Mouse (Mus musculus) heart, embryonic 11.5 days (tissue): ENCODE results near the gene Bsn. TPM values are rescaled to one million over a fixed set of nuclear protein-coding genes. Genes with fewer than 3 reads are reported as not detected.
A peak's percentile ranks its signal among the peaks of the same experiment; 100 is the strongest.

Source experiments
- ATAC-seq: fragments of 200-750 bp; cut with Nextera tagmentation; replicated peaks from 2 replicates; pipeline ENCODE4 v1.8.0; 2017; ENCODE audit warnings: moderate library complexity; ENCODE audit not compliant: insufficient number of reproducible peaks, low FRiP score, low TSS enrichment
- H3K27ac ChIP-seq: fragments of 300-500 bp; sonication (generic); 2 replicates; pipeline ENCODE4 v1.5.1; 2014; ENCODE audit warnings: mild to moderate bottlenecking, low read depth, low read length
- H3K27me3 ChIP-seq: fragments of 300-500 bp; sonication (generic); 2 replicates; pipeline ENCODE4 v1.6.1; 2014; ENCODE audit warnings: mild to moderate bottlenecking, low read length, mixed read lengths; ENCODE audit not compliant: control insufficient read depth, insufficient read depth
- H3K36me3 ChIP-seq: fragments of 300-500 bp; sonication (generic); 2 replicates; pipeline ENCODE4 v1.6.1; 2014; ENCODE audit warnings: mild to moderate bottlenecking, low read length, moderate library complexity, mixed read lengths; ENCODE audit not compliant: control insufficient read depth, insufficient read depth
- H3K4me1 ChIP-seq: fragments of 300-500 bp; sonication (generic); 2 replicates; pipeline ENCODE4 v1.6.1; 2014; ENCODE audit warnings: low read length; ENCODE audit not compliant: control insufficient read depth, insufficient read depth
- H3K4me2 ChIP-seq: fragments of 300-500 bp; sonication (generic); 2 replicates; pipeline ENCODE4 v1.6.1; 2014; ENCODE audit warnings: mild to moderate bottlenecking, moderate library complexity
- H3K4me3 ChIP-seq: fragments of 300-500 bp; sonication (generic); 2 replicates; pipeline ENCODE4 v1.5.1; 2014; ENCODE audit warnings: low read depth, low read length
- H3K9ac ChIP-seq: fragments of 300-500 bp; sonication (generic); 2 replicates; pipeline ENCODE4 v1.6.1; 2014; ENCODE audit warnings: mild to moderate bottlenecking, low read depth, low read length, moderate library complexity
- H3K9me3 ChIP-seq: fragments of 300-500 bp; sonication (generic); replicated peaks from 2 replicates; pipeline ENCODE4 v1.6.1; 2016; ENCODE audit warnings: low read length; ENCODE audit not compliant: control insufficient read depth
- WGBS: fragments of 180-500 bp; shearing (Covaris S2); extraction: QIAGEN DNeasy Blood & Tissue Kit; methylation state at CpG from one replicate; pipeline ENCODE4 v1.1.7; 2014; ENCODE audit not compliant: insufficient replicate concordance; 5-methylcytosine and 5-hydroxymethylcytosine counted together
- microRNA-seq: library from miRNA; unstranded; fragments of <30 nt; microRNA quantifications from one replicate; pipeline ENCODE4, GENCODE M21; 2016; ENCODE audit warnings: borderline number of aligned reads
- polyA plus RNA-seq: library from polyadenylated mRNA; unstranded; fragments of >200 nt; fragmentation: Nextera tagmentation; extraction: Ambion mirVana; gene quantifications from 2 replicates; pipeline ENCODE4 v1.2.1, GENCODE M21; 2014

Bsn gene
- polyA plus RNA-seq, 1 experiment from 2014 or later, result 0.77 TPM

- under 1% methylated on average over 39 of the region's 39 CpGs for WGBS
- H3K27me3 ChIP-seq, result no peaks in the 10 kb centered on the region
- H3K4me1 ChIP-seq, result peaks cover 34% of the 10 kb centered on the region
- peak within 1 kb of the TSS; percentile 76 for H3K4me3 ChIP-seq
- ATAC-seq, result peak; percentile 90
- peak within 1 kb of the TSS; percentile 73 for H3K4me2 ChIP-seq
- peaks cover 28% of the 10 kb centered on the region for H3K36me3 ChIP-seq
- peak within 1 kb of the TSS; percentile 60 for H3K27ac ChIP-seq
- peak within 1 kb of the TSS; percentile 79 for H3K9ac ChIP-seq
- no peaks in the 10 kb centered on the region for H3K9me3 ChIP-seq
Observed at GRCm38 (mm10) chr9:108049016-108049455, 141.1 kb downstream of the Bsn start, which contains the start of gene Gmppb. TSS of gene Gmppb (plus strand) at chr9:108049242.

- peak; percentile 8 for ATAC-seq
Observed at GRCm38 (mm10) chr9:108048566-108048955, 141.6 kb downstream of the Bsn start.

GRCm38 (mm10) chr9:108047601-108048565 is 142.3 kb downstream of the Bsn start:
- H3K4me3 ChIP-seq, result peak overlapping the region; percentile 76
- H3K27me3 ChIP-seq, result no peaks in the 10 kb centered on the region
- 36% methylated on average over 17 of the region's 17 CpGs for WGBS
- ATAC-seq, result no peak
- H3K4me2 ChIP-seq, result peak overlapping the region; percentile 73
- H3K36me3 ChIP-seq, result peaks cover 26% of the 10 kb centered on the region
- H3K27ac ChIP-seq, result peak overlapping the region; percentile 60
- H3K9me3 ChIP-seq, result no peaks in the 10 kb centered on the region
- H3K4me1 ChIP-seq, result peaks cover 25% of the 10 kb centered on the region
- H3K9ac ChIP-seq, result peak overlapping the region; percentile 59; the same call in 1 of the 2 replicates

More at GRCm38 (mm10) chr9:108048566-108048955, 141.6 kb downstream of the Bsn start:
- Histone ChIP-seq H3K27ac (peak overlapping the region; percentile 60), H3K4me2 (peak overlapping the region; percentile 73), H3K36me3 (peaks cover 26% of the 10 kb centered on the region), H3K4me3 (peak overlapping the region; percentile 76), H3K9ac (peak overlapping the region; percentile 59; the same call in 1 of the 2 replicates), H3K4me1 (peaks cover 32% of the 10 kb centered on the region), H3K27me3 (no peaks in the 10 kb centered on the region), H3K9me3 (no peaks in the 10 kb centered on the region)
- under 1% methylated on average over 19 of the region's 19 CpGs for whole genome bisulfite sequencing

GRCm38 (mm10) chr9:108046582-108046981 is 143.6 kb downstream of the Bsn start:
- Histone ChIP-seq H3K36me3 (peaks cover 31% of the 10 kb centered on the region), H3K4me1 (peaks cover 22% of the 10 kb centered on the region), H3K9me3 (no peaks in the 10 kb centered on the region), H3K27ac (no peak overlapping the region), H3K9ac (peak overlapping the region; percentile 23; the same call in 1 of the 2 replicates), H3K27me3 (no peaks in the 10 kb centered on the region), H3K4me3 (no peak overlapping the region), H3K4me2 (no peak overlapping the region)
- no peak for ATAC-seq
- 89% methylated on average over 4 of the region's 4 CpGs for WGBS

Small RNAs within 50 kb of the gene (microRNA-seq; reads per million reads assigned to microRNA genes)
- gene Gm47303, result not detected
- gene Mir7088, result not detected

Other genes starting within 250 kb of the Bsn start
- 14.5 and 16.7 TPM in 2 replicates for gene Traip, start 240.2 kb downstream of the Bsn start, polyA plus RNA-seq
- 43.9 and 47.8 TPM in 2 replicates for gene Uba7, start 214.9 kb downstream of the Bsn start, polyA plus RNA-seq
- 3.2 and 4.0 TPM in 2 replicates for gene Gm20661, start 207.3 kb downstream of the Bsn start, polyA plus RNA-seq
- 66.6 and 66.8 TPM in 2 replicates for gene Inka1, start 204.5 kb downstream of the Bsn start, polyA plus RNA-seq
- gene Cdhr4, start 197.9 kb downstream of the Bsn start, polyA plus RNA-seq, result 7.0 and 10.2 TPM in 2 replicates
- gene Gm20662, start 194.0 kb downstream of the Bsn start, polyA plus RNA-seq, result 0.52 and 0.90 TPM in 2 replicates
- gene Ip6k1, start 187.9 kb downstream of the Bsn start, polyA plus RNA-seq, result 17.0 and 25.5 TPM in 2 replicates
- 24.0 and 24.5 TPM in 2 replicates for gene Gmppb, start 141.1 kb downstream of the Bsn start, polyA plus RNA-seq
- 1.1 and 1.9 TPM in 2 replicates for gene Amigo3, start 137.2 kb downstream of the Bsn start, polyA plus RNA-seq
- gene Mst1, start 109.9 kb downstream of the Bsn start, polyA plus RNA-seq, result 1.4 and 1.8 TPM in 2 replicates
- gene Rnf123, start 107.0 kb downstream of the Bsn start, polyA plus RNA-seq, result 23.4 and 27.2 TPM in 2 replicates
- gene Apeh, start 95.8 kb downstream of the Bsn start, polyA plus RNA-seq, result 64.5 and 70.7 TPM in 2 replicates
- 115 and 149 TPM in 2 replicates for gene Dag1, start 73.6 kb upstream of the Bsn start, polyA plus RNA-seq
- gene Nicn1, start 100.0 kb upstream of the Bsn start, polyA plus RNA-seq, result 25.1 and 26.0 TPM in 2 replicates
- gene Amt, start 106.5 kb upstream of the Bsn start, polyA plus RNA-seq, result 12.9 and 15.3 TPM in 2 replicates
- gene Rhoa, start 115.7 kb upstream of the Bsn start, polyA plus RNA-seq, result 252 and 277 TPM in 2 replicates
- gene Tcta, start 115.8 kb upstream of the Bsn start, polyA plus RNA-seq, result 28.5 and 34.7 TPM in 2 replicates
- 1,289 and 1,462 TPM in 2 replicates for gene Gpx1, start 148.5 kb upstream of the Bsn start, polyA plus RNA-seq
- 100.0 and 113 TPM in 2 replicates for gene Usp4, start 157.5 kb upstream of the Bsn start, polyA plus RNA-seq
- 0.46 and 0.66 TPM in 2 replicates for gene 1700102P08Rik, start 202.4 kb upstream of the Bsn start, polyA plus RNA-seq
- 1.1 and 1.4 TPM in 2 replicates for gene Ccdc36, start 238.1 kb upstream of the Bsn start, polyA plus RNA-seq
- not detected in 2 replicates for gene BC048562, start 246.1 kb upstream of the Bsn start, polyA plus RNA-seq